Mouse (Mus musculus) heart, adult 2 months (tissue): ENCODE measurements around the gene Gnb2.

Experiments
- CTCF ChIP-seq: fragments of 200-600 bp; IDR thresholded peaks from 2 replicates; pipeline ENCODE4 v1.8.1; 2022; ENCODE audit warnings: antibody characterized with exemption, mild to moderate bottlenecking, moderate library complexity
- EP300 ChIP-seq: fragments of 200-500 bp; IDR thresholded peaks from 2 replicates; pipeline ENCODE4 v1.6.1; 2011; ENCODE audit warnings: low read depth, low read length, control low read depth; ENCODE audit not compliant: insufficient read depth

DNA sequence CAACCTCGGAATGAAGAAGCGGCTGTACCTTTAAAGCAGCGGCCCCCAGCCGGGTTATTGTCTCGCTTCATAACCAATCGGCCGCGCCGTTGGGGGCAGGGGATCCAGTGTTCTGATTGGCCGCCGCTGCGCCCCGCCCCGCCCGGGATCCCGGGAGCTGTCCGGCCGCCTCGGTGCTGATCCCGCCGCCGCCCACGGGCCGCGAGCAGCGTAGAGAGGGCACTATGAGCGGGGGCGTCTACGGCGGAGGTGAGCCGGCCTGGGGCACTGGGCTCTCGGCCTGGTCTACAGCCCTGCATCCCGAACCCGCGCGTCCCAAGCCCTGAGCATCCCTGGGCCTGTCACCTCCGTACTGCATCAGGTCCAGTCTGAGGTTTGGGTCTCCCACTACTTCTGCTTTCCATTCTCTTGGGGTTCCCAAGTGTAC lies 20.1 kb upstream of the Gnb2 start, which contains the start of gene Actl6b:
- TF ChIP-seq CTCF = no peak
- no peak for TF ChIP-seq EP300
